Mouse (Mus musculus) heart, postnatal 25 days (tissue): ENCODE results near the gene Btbd8. TPM values are rescaled to one million over a fixed set of nuclear protein-coding genes. Genes with fewer than 3 reads are reported as not detected.

Experiments
- DNase-seq: peaks from one replicate; pipeline ENCODE4 v3.0.0; 2022; ENCODE audit warnings: low spot score
- intact Hi-C: fragments of 180-260 bp; cut with DNase I; formaldehyde crosslinking; loops from one replicate; pipeline ENCODE4 v1.15.1; 2025
- total RNA-seq, 2 experiments: library from RNA; stranded (reverse); gene quantifications; 2 replicates each; pipeline ENCODE4 v1.2.3; 2021

The Btbd8 gene
- total RNA-seq, 2 experiments from 2014 or later: 4.4 to 5.4 TPM

GRCm38 (mm10) chr5:107447977-107448376, 10.2 kb downstream of the Btbd8 start:
- no peak for DNase-seq
- intact Hi-C loops: no loop called here

GRCm38 (mm10) chr5:107448784-107449183, 11.0 kb downstream of the Btbd8 start:
- DNase-seq: no peak
- intact Hi-C loops: no loop called here

- intact Hi-C loops: no loop called here
- DNase-seq: no peak
Measured at GRCm38 (mm10) chr5:107449620-107450019, 11.8 kb downstream of the Btbd8 start.

- intact Hi-C loops: no loop called here
- DNase-seq: no peak
Measured at GRCm38 (mm10) chr5:107450299-107450698, 12.5 kb downstream of the Btbd8 start.

GRCm38 (mm10) chr5:107462147-107463076, 24.6 kb downstream of the Btbd8 start:
- no peak for DNase-seq
- intact Hi-C loops: no loop called here

- DNase-seq: no peak
Measured at GRCm38 (mm10) chr5:107466501-107466900, 28.7 kb downstream of the Btbd8 start.

GRCm38 (mm10) chr5:107467098-107467497, 29.3 kb downstream of the Btbd8 start:
- DNase-seq: no peak
- intact Hi-C loops: no loop called here

More at GRCm38 (mm10) chr5:107466501-107466900, 28.7 kb downstream of the Btbd8 start:
- intact Hi-C loops: no loop called here

- intact Hi-C loops: no loop called here
Measured at GRCm38 (mm10) chr5:107470600-107471329, 33.0 kb downstream of the Btbd8 start.

GRCm38 (mm10) chr5:107480194-107480593, 42.4 kb downstream of the Btbd8 start:
- intact Hi-C loops: no loop called here
- DNase-seq: no peak

More at GRCm38 (mm10) chr5:107470600-107471329, 33.0 kb downstream of the Btbd8 start:
- no peak for DNase-seq

- DNase-seq: no peak
Measured at GRCm38 (mm10) chr5:107488996-107489395, 51.2 kb downstream of the Btbd8 start.

GRCm38 (mm10) chr5:107491036-107491435, 53.2 kb downstream of the Btbd8 start:
- no peak for DNase-seq
- intact Hi-C loops: no loop called here

More at GRCm38 (mm10) chr5:107488996-107489395, 51.2 kb downstream of the Btbd8 start:
- intact Hi-C loops: no loop called here

GRCm38 (mm10) chr5:107492471-107492870, 54.7 kb downstream of the Btbd8 start:
- intact Hi-C loops: no loop called here
- DNase-seq: no peak

- intact Hi-C loops: no loop called here
- DNase-seq: no peak
Measured at GRCm38 (mm10) chr5:107494759-107495158, 57.0 kb downstream of the Btbd8 start.

- DNase-seq: no peak
- intact Hi-C loops: no loop called here
Measured at GRCm38 (mm10) chr5:107496047-107496446, 58.2 kb downstream of the Btbd8 start.

GRCm38 (mm10) chr5:107497519-107498501, 60.0 kb downstream of the Btbd8 start:
- no peak for DNase-seq
- intact Hi-C loops: no loop called here

GRCm38 (mm10) chr5:107498806-107499310, 61.1 kb downstream of the Btbd8 start:
- intact Hi-C loops: no loop called here
- DNase-seq: no peak

- intact Hi-C loops: no loop called here
- DNase-seq: no peak
Measured at GRCm38 (mm10) chr5:107499891-107500535, 62.2 kb downstream of the Btbd8 start.

GRCm38 (mm10) chr5:107500741-107501140, 62.9 kb downstream of the Btbd8 start:
- intact Hi-C loops: no loop called here
- DNase-seq: no peak

GRCm38 (mm10) chr5:107507321-107507720, 69.5 kb downstream of the Btbd8 start, which contains the start of gene Gm42669:
Gene Gm42669 (plus strand): TSS chr5:107507621.
- intact Hi-C loops: no loop called here
- no peak for DNase-seq
